Mouse (Mus musculus) ES-Bruce4 (cell line): ENCODE data around the gene Gm15319.
"Not testable (repeated sequence)": the region's sequence is repeated elsewhere in the genome, so short reads cannot be mapped to it uniquely, and the experiment has no call there.

Experiments used
- CTCF ChIP-seq: IDR thresholded peaks from one replicate; pipeline ENCODE4 v1.8.1; 2011; ENCODE audit warnings: low read depth, low read length
- EP300 ChIP-seq: IDR thresholded peaks from 2 replicates; pipeline ENCODE4 v1.6.1; 2011; ENCODE audit warnings: low read depth, low read length; ENCODE audit not compliant: insufficient read depth
- POLR2A ChIP-seq: IDR thresholded peaks from one replicate; pipeline ENCODE4 v1.8.1; 2011; ENCODE audit warnings: low read length; ENCODE audit not compliant: insufficient read depth

DNA sequence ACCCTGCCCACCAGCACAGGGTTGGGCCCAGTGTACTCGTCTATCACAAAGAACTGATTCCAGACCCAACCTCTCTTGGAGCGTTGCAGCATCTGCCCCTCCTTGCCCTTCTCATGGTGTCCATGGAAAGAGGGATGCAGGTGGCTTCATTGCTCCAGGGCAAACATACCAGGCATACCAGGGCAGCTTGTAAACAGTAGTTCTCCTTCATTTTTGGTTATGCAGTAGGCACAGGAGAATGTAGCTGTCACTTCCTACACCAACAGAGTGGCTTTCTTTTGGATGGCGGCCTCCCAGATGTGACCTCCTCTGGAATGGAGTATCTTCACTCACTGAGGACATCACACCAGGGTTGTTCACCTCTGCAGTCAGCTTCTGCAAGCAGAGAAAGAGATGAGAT, 47.3 kb upstream of the Gm15319 start:
- TF ChIP-seq EP300, CTCF, POLR2A: not testable (repeated sequence)
